Mouse (Mus musculus) hindbrain, embryonic 15.5 days (tissue): ENCODE measurements at regions not wholly inside any gene's neighbourhood (a gene's known extent, or its start where the extent isn't known, plus 50 kb on each side); places are given as distances from the start of the nearest gene placed in this dataset.

Experiments used
- ATAC-seq: fragments of 200-750 bp; cut with Nextera tagmentation; 2 replicates; pipeline ENCODE4 v1.8.0; 2017; ENCODE audit warnings: low read depth, moderate number of reproducible peaks, moderate TSS enrichment; ENCODE audit not compliant: low FRiP score
- H3K27ac ChIP-seq: fragments of 300-500 bp; sonication (generic); replicated peaks from 2 replicates; pipeline ENCODE4 v1.5.1; 2015; ENCODE audit warnings: mild to moderate bottlenecking, inconsistent platforms
- H3K27me3 ChIP-seq: fragments of 300-500 bp; sonication (generic); 2 replicates; pipeline ENCODE4 v1.6.1; 2015; ENCODE audit warnings: control low read depth, inconsistent platforms
- H3K36me3 ChIP-seq: fragments of 300-500 bp; sonication (generic); 2 replicates; pipeline ENCODE4 v1.6.1; 2015; ENCODE audit warnings: control low read depth, inconsistent platforms
- H3K4me1 ChIP-seq: fragments of 300-500 bp; sonication (generic); replicated peaks from 2 replicates; pipeline ENCODE4 v1.6.1; 2015; ENCODE audit warnings: control low read depth, inconsistent platforms
- H3K4me2 ChIP-seq: fragments of 300-500 bp; sonication (generic); 2 replicates; pipeline ENCODE4 v1.6.1; 2015; ENCODE audit warnings: moderate library complexity, mild to moderate bottlenecking, inconsistent platforms
- H3K4me3 ChIP-seq: fragments of 300-500 bp; sonication (generic); 2 replicates; pipeline ENCODE4 v1.5.1; 2015; ENCODE audit warnings: mild to moderate bottlenecking, inconsistent platforms
- H3K9ac ChIP-seq: fragments of 300-500 bp; sonication (generic); 2 replicates; pipeline ENCODE4 v1.6.1; 2015; ENCODE audit warnings: inconsistent platforms
- H3K9me3 ChIP-seq: fragments of 300-500 bp; sonication (generic); 2 replicates; pipeline ENCODE4 v1.6.1; 2016; ENCODE audit warnings: control low read depth, inconsistent platforms
- WGBS: fragments of 180-500 bp; shearing (Covaris S2); methylation state at CpG from one replicate; pipeline ENCODE4 v1.1.7; 2015; 5-methylcytosine and 5-hydroxymethylcytosine counted together

DNA sequence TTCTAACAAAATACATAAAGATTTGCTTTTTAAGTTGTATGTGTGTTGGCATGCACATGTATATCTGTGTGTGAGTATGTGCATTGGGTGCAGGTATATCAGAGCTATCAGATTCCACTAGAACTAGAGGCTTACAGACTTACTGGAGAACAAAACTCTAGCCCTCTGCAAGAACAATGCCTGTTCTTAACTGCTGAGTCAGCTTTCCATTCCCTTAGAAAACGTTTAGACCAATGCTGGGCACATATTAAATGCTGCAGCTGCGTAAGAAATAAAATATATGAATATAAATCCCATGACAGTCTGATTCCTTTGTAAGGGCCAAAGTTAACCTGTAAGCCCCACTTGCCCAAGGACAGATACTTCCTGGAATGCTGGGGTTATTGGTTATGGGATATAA, 190.0 kb downstream of the Enc1 start:
- Histone ChIP-seq H3K4me3 (no peak overlapping the region), H3K4me2 (no peak overlapping the region), H3K27me3 (no peaks in the 10 kb centered on the region), H3K9me3 (no peaks in the 10 kb centered on the region), H3K9ac (no peak overlapping the region), H3K27ac (no peak overlapping the region), H3K36me3 (no peaks in the 10 kb centered on the region), H3K4me1 (peaks cover 18% of the 10 kb centered on the region)
- WGBS = 55% methylated on average over 2 of the region's 2 CpGs
- no peak for ATAC-seq

DNA sequence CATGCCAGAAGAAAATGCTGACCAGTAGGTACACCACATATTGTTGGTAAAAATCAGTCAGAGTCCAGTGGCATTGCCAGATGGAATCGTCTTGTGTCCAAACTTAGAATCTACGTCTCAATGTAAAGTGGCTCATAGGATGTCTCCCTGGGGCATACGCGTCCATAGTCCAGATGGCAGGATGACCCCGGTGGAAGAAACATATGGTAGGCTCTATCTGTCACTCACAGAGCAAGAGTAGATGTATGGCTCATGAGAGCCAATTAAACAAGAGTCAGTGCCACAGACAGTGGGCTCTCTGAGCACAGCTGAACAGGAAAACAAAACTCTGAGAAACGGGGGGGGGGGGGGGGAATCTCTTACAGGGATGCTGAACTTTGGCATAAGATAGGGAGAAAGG, 187.3 kb downstream of the Enc1 start:
- ATAC-seq = no peak
- WGBS = 32% methylated on average over 6 of the region's 6 CpGs
- no peak overlapping the region for H3K4me2 ChIP-seq

DNA sequence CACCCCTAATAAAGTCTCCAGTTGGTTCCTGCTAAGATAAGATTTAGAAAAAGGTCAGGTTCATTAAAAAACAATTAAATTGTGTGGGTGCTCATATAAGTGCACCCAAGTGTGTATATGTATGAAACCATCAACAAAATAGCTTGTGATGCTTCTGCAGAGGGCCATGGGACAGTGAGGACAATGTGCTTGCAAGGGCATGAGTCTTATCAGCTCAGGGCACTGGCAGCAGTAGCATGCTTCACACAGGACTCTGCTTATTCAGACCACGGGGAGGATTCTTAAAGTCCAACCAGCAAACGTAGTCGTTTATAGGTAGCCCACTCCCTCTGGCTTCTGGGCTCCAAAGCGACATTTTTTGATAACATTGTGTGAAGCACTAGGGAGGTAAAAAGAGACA, 186.6 kb downstream of the Enc1 start:
- H3K36me3 ChIP-seq = no peaks in the 10 kb centered on the region
- H3K9me3 ChIP-seq = no peaks in the 10 kb centered on the region
- H3K4me3 ChIP-seq = no peak overlapping the region
- H3K4me2 ChIP-seq = no peak overlapping the region
- 69% methylated on average over 4 of the region's 4 CpGs for WGBS
- peaks cover 16% of the 10 kb centered on the region for H3K4me1 ChIP-seq
- no peak overlapping the region for H3K9ac ChIP-seq
- no peak overlapping the region for H3K27ac ChIP-seq
- no peaks in the 10 kb centered on the region for H3K27me3 ChIP-seq
- ATAC-seq = no peak

More for the DNA sequence above, 187.3 kb downstream of the Enc1 start:
- Histone ChIP-seq H3K36me3 (no peaks in the 10 kb centered on the region), H3K9ac (no peak overlapping the region), H3K9me3 (no peaks in the 10 kb centered on the region), H3K27ac (no peak overlapping the region), H3K27me3 (no peaks in the 10 kb centered on the region), H3K4me3 (no peak overlapping the region), H3K4me1 (peaks cover 15% of the 10 kb centered on the region)

DNA sequence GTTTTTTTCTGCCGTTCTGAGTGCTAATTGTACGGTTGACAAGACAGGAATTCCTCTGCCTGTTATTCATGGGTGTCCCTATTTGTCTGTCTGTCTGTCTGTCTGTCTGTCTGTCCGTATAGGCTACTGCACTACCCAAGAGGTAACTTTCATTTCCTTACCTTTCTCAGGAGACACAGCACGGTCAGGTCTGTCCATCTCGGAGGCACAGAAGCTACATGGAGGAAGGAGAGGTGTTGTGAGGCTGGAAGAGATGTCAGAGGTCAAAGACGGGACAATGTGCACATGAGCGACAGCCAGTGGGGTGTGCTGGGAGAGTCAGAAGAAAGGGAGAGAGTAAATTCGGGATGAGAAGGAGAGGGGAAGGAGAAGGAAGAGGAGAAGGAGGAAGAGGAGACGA, 184.8 kb downstream of the Enc1 start:
- Histone ChIP-seq H3K36me3 (no peaks in the 10 kb centered on the region), H3K4me1 (peaks cover 16% of the 10 kb centered on the region), H3K9ac (no peak overlapping the region), H3K4me2 (no peak overlapping the region), H3K9me3 (no peaks in the 10 kb centered on the region), H3K27me3 (no peaks in the 10 kb centered on the region), H3K4me3 (no peak overlapping the region), H3K27ac (no peak overlapping the region)
- WGBS = 82% methylated on average over 9 of the region's 9 CpGs
- ATAC-seq = no peak

DNA sequence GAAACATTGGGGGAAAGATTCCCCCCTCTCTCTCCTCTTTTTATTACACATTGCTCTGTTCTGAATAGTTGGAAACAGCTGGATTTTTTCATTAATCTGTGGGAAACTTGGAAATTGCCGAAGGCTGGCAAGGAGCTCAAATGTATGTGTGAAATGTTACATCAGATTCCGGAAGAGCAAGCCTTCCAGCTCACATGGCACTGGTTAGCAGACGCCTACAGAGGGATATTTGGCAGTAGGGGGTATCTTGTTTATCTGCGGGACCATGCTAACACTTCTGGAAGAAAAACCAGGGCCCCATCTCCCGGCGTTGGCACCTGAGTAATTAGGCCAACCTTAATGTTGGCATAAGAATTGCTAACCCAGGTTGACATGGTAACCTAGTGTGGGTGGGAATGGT, 183.0 kb downstream of the Enc1 start:
- Histone ChIP-seq H3K9me3 (no peaks in the 10 kb centered on the region), H3K9ac (no peak overlapping the region), H3K27me3 (no peaks in the 10 kb centered on the region), H3K4me2 (no peak overlapping the region), H3K4me3 (no peak overlapping the region), H3K27ac (no peak overlapping the region), H3K4me1 (peaks cover 16% of the 10 kb centered on the region), H3K36me3 (no peaks in the 10 kb centered on the region)
- ATAC-seq = no peak
- WGBS = 33% methylated on average over 6 of the region's 6 CpGs

DNA sequence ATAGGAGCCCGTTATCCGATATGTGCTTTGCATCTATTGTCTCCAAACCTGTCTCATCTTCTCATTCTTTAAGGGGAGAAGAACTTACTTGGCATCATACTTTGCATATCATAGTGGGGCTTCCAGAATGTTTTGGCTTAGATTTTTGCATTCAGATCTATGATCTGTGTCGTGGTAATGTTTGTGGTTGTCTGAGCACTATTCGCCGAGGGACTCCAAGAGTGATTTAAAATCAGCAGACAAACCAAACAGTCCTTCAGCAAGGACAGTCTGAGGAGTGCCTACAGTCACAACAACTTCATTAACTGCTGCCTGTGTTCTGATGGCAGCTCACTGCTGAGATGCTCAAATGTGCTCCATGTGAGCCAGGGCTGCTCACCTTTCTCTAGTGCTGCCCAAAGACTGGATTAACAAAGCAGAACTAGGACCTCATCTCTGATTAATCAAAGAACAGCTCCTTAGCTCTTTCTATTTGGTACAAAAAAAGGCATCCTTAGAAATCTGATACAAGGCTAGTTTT, 182.5 kb downstream of the Enc1 start:
- H3K27ac ChIP-seq = 0 out of 2 replicates have a peak overlapping the region, but pooled peaks have one; percentile 3
- no peaks in the 10 kb centered on the region for H3K27me3 ChIP-seq
- ATAC-seq = no peak
- 57% methylated on average over 5 of the region's 5 CpGs for WGBS
- H3K9ac ChIP-seq = no peak overlapping the region
- H3K4me1 ChIP-seq = peaks cover 16% of the 10 kb centered on the region
- no peak overlapping the region for H3K4me3 ChIP-seq
- H3K4me2 ChIP-seq = no peak overlapping the region
- H3K36me3 ChIP-seq = no peaks in the 10 kb centered on the region
- H3K9me3 ChIP-seq = no peaks in the 10 kb centered on the region

DNA sequence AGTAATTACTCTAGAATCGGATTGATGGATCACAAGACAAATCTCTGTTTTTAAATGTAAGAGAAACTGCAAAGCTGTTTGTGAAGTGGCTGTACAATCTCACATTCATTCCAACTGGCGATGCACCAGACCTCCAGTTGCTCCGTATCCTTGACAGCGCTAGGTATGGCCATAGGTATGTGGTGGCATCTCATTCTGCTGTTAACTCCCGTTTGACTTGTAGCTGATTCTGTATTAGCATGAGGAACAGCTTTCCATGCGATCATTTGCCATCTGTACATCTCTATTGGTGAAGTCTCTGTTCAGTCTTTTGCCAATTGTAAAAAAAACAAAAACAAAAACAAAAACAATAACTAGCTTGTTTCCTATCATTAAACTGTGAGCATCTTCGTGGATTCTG, 182.0 kb downstream of the Enc1 start:
- no peak for ATAC-seq
- WGBS = 55% methylated on average over 7 of the region's 7 CpGs
- Histone ChIP-seq H3K4me3 (no peak overlapping the region), H3K9me3 (no peaks in the 10 kb centered on the region), H3K27ac (0 out of 2 replicates have a peak overlapping the region, but pooled peaks have one; percentile 3), H3K4me1 (peaks cover 16% of the 10 kb centered on the region), H3K9ac (no peak overlapping the region), H3K27me3 (no peaks in the 10 kb centered on the region), H3K36me3 (no peaks in the 10 kb centered on the region), H3K4me2 (no peak overlapping the region)

DNA sequence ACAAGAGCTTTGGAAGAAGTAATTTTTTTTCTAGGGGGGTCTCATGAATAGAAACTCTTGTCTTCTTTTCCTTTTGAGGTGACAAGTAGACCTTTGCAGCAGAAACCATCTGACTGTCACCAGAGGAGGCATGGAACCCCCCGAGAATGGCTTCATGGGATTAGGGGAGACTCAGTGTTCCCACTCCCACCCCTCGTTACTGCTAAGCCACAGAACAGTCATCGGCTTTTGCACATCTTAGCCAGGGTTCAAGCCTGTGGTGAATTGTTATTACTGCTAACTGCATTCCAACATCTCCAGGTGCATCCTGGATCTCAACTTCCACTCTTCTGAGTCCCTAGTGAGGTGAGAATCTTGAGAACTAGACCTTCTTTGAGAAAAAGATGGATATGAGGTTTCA, 180.9 kb downstream of the Enc1 start:
- no peak overlapping the region for H3K4me2 ChIP-seq
- H3K9ac ChIP-seq = no peak overlapping the region
- no peak for ATAC-seq
- H3K4me3 ChIP-seq = no peak overlapping the region
- H3K4me1 ChIP-seq = peaks cover 16% of the 10 kb centered on the region
- H3K27me3 ChIP-seq = no peaks in the 10 kb centered on the region
- H3K9me3 ChIP-seq = no peaks in the 10 kb centered on the region
- no peaks in the 10 kb centered on the region for H3K36me3 ChIP-seq
- WGBS = 93% methylated on average over 3 of the region's 3 CpGs
- no peak overlapping the region for H3K27ac ChIP-seq

DNA sequence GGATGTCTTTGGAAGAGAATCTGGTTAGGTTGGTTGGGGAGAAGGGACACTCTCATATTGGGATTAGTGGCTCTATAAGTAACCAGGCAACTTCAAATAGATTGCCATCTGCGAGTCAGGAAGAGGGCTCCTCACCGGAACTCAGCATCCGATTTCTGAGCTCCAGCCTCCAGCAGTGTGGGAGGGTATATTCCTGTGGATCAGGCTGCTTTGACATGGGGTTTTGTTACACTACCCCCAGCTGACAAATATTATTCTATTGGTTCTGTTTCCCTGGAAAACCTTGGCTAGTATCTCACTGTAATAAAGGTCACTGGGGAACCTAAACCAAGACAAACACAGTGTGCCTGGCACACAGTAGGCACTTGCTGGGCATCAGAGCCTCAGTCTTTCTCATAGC, 179.9 kb downstream of the Enc1 start:
- H3K9me3 ChIP-seq = no peaks in the 10 kb centered on the region
- no peak overlapping the region for H3K9ac ChIP-seq
- no peak overlapping the region for H3K27ac ChIP-seq
- H3K4me1 ChIP-seq = peaks cover 20% of the 10 kb centered on the region
- no peak for ATAC-seq
- no peaks in the 10 kb centered on the region for H3K36me3 ChIP-seq
- WGBS = 69% methylated on average over 3 of the region's 3 CpGs
- no peak overlapping the region for H3K4me3 ChIP-seq
- H3K27me3 ChIP-seq = no peaks in the 10 kb centered on the region
- no peak overlapping the region for H3K4me2 ChIP-seq

DNA sequence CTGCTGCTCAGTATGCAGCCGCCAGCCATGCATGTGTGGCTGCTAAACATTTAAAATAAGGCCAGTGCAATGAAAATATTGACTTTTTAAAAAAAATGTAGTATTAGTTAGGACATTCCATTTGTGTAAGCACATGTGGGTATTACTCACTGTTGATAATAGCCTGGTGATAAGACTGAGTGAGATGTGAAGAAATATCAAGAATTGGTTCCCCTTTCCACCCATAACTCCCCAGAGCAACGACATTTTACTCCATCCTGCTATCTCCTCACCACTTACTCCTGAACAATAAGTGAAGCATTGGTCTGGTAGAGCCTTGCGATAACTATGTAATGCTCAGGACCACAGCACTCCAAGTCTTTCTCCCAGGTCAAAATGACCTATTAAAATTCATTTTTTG, 178.2 kb downstream of the Enc1 start:
- no peak overlapping the region for H3K27ac ChIP-seq
- 85% methylated on average over 3 of the region's 3 CpGs for WGBS
- no peaks in the 10 kb centered on the region for H3K27me3 ChIP-seq
- H3K9ac ChIP-seq = no peak overlapping the region
- H3K4me3 ChIP-seq = no peak overlapping the region
- no peak overlapping the region for H3K4me2 ChIP-seq
- H3K36me3 ChIP-seq = no peaks in the 10 kb centered on the region
- no peak for ATAC-seq
- no peaks in the 10 kb centered on the region for H3K9me3 ChIP-seq
- peaks cover 17% of the 10 kb centered on the region for H3K4me1 ChIP-seq

DNA sequence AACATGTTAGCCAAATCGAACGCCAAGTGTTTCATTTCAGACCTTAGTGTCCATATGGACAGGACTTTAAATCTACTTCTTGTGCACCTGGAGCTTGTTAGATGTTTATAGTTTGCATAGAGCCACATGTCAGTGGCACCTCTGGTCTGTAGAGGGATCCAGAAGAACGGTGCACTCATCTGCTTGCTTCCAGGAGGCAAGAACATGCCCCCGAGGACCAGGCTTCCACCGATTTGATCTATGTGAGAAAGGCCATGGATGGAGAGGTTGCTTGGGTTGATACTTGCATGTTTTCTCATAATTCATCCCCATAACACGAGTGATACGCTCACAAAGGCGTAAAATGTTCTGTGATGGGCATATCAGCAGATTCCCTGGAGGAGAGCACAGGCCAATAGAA, 177.8 kb downstream of the Enc1 start:
- ATAC-seq = no peak
- WGBS = 73% methylated on average over 8 of the region's 8 CpGs

DNA sequence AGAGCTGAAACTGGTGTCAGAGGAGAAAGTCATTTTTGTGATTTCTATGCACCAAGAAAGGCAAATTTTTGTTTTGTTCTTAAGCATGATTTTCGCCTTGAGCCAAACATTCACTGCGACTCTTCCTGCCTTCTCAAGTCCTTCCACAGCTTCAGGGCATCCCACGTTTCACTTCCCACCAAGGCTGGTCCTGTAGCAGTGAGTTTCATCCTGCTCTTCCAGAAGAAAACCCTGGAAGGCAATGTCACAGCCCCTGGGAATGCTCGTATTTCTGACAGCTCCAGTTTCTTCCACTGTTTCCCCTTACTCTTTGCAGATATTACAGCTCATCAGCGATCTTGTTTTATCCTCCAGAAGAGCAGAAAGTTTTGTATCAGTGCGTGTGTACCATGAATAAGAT, 177.2 kb downstream of the Enc1 start:
- 78% methylated on average over 6 of the region's 6 CpGs for WGBS
- Histone ChIP-seq H3K27me3 (no peaks in the 10 kb centered on the region), H3K4me3 (no peak overlapping the region), H3K4me1 (peaks cover 6% of the 10 kb centered on the region; the same call in 1 of the 2 replicates), H3K4me2 (no peak overlapping the region), H3K9me3 (no peaks in the 10 kb centered on the region), H3K9ac (no peak overlapping the region), H3K27ac (no peak overlapping the region), H3K36me3 (no peaks in the 10 kb centered on the region)
- no peak for ATAC-seq

More for the DNA sequence above, 177.8 kb downstream of the Enc1 start:
- H3K27ac ChIP-seq = no peak overlapping the region
- no peak overlapping the region for H3K9ac ChIP-seq
- H3K27me3 ChIP-seq = no peaks in the 10 kb centered on the region
- H3K4me1 ChIP-seq = peaks cover 12% of the 10 kb centered on the region
- H3K36me3 ChIP-seq = no peaks in the 10 kb centered on the region
- no peaks in the 10 kb centered on the region for H3K9me3 ChIP-seq
- no peak overlapping the region for H3K4me2 ChIP-seq
- no peak overlapping the region for H3K4me3 ChIP-seq

DNA sequence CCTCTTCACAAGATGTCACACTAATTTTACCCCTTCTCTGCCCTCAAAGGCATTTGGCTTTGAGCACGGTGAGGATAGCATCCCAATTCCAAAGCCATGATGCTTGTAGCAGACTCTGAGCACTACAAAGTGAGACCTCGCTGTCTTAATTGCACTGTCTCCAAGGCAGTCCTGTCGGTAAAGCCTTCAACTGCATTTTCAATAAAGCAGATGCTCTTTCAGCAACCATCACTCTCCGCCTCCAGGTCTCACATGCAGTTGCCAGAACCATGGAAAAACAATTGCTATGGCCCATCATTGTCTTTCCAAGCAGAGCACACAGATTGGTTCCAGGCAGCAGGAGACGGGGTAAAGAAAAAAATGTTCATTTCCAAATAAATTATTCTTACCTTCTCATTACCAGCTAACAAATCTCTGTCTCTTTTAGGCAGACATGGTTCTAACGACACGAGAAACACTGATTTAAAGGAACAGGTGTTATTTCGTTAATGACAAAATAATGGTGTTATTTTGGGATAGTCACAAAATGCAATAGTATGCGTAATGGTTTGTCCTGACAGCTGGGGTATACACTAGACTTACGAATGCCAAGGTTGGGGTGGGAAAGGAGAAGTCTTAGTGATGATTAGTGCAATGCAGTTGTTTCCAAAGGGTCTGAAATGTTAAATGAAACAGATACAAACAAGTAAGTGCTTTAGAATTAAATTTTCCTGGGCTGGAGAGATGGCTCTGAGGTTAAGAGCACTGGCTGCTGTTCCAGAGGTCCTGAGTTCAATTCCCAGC, 175.2 kb downstream of the Enc1 start:
- H3K27ac ChIP-seq = no peak overlapping the region
- no peaks in the 10 kb centered on the region for H3K36me3 ChIP-seq
- no peak overlapping the region for H3K4me3 ChIP-seq
- no peaks in the 10 kb centered on the region for H3K27me3 ChIP-seq
- no peak for ATAC-seq
- no peaks in the 10 kb centered on the region for H3K9me3 ChIP-seq
- no peak overlapping the region for H3K9ac ChIP-seq
- no peak overlapping the region for H3K4me2 ChIP-seq
- H3K4me1 ChIP-seq = peaks cover 6% of the 10 kb centered on the region; the same call in 1 of the 2 replicates
- WGBS = 46% methylated on average over 10 of the region's 10 CpGs
